Mouse (Mus musculus) liver, embryonic 11.5 days (tissue): ENCODE results near the gene Mrm1. TPM values are rescaled to one million over a fixed set of nuclear protein-coding genes. Genes with fewer than 3 reads are reported as not detected.

Experiments
- ATAC-seq: fragments of 200-750 bp; cut with Nextera tagmentation; replicated peaks from 2 replicates; pipeline ENCODE4 v1.8.0; 2017; ENCODE audit warnings: moderate number of reproducible peaks, mild to moderate bottlenecking, moderate TSS enrichment, moderate library complexity; ENCODE audit not compliant: low FRiP score
- DNase-seq: peaks from one replicate; pipeline ENCODE4 v3.0.0-alpha.2; 2017; ENCODE audit warnings: low spot score
- H3K27ac ChIP-seq: fragments of 300-500 bp; sonication (generic); 2 replicates; pipeline ENCODE4 v1.5.1; 2014; ENCODE audit warnings: mild to moderate bottlenecking, low read depth, low read length, control low read depth
- H3K27me3 ChIP-seq: fragments of 300-500 bp; sonication (generic); replicated peaks from 2 replicates; pipeline ENCODE4 v1.6.1; 2014; ENCODE audit warnings: low read length, mixed read lengths; ENCODE audit not compliant: control insufficient read depth, insufficient read depth
- H3K36me3 ChIP-seq: fragments of 300-500 bp; sonication (generic); 2 replicates; pipeline ENCODE4 v1.6.1; 2014; ENCODE audit warnings: mild to moderate bottlenecking, low read length, moderate library complexity, mixed read lengths; ENCODE audit not compliant: control insufficient read depth, insufficient read depth
- H3K4me1 ChIP-seq: fragments of 300-500 bp; sonication (generic); replicated peaks from 2 replicates; pipeline ENCODE4 v1.6.1; 2014; ENCODE audit warnings: low read length, mixed read lengths; ENCODE audit not compliant: control insufficient read depth, insufficient read depth
- H3K4me2 ChIP-seq: fragments of 300-500 bp; sonication (generic); 2 replicates; pipeline ENCODE4 v1.6.1; 2014; ENCODE audit warnings: mild to moderate bottlenecking, control low read depth, moderate library complexity
- H3K4me3 ChIP-seq: fragments of 300-500 bp; sonication (generic); 2 replicates; pipeline ENCODE4 v1.5.1; 2014; ENCODE audit warnings: low read depth, low read length, control low read depth
- H3K9ac ChIP-seq: fragments of 300-500 bp; sonication (generic); 2 replicates; pipeline ENCODE4 v1.6.1; 2014; ENCODE audit warnings: low read depth, low read length, control low read depth
- H3K9me3 ChIP-seq: fragments of 300-500 bp; sonication (generic); 2 replicates; pipeline ENCODE4 v1.6.1; 2016; ENCODE audit warnings: low read length, inconsistent platforms, mixed read lengths; ENCODE audit not compliant: control insufficient read depth
- WGBS: fragments of 180-500 bp; shearing (Covaris S2); extraction: QIAGEN DNeasy Blood & Tissue Kit; methylation state at CpG from one replicate; pipeline ENCODE4 v1.1.7; 2014; 5-methylcytosine and 5-hydroxymethylcytosine counted together
- polyA plus RNA-seq: library from polyadenylated mRNA; unstranded; fragments of >200 nt; fragmentation: Nextera tagmentation; extraction: Ambion mirVana; gene quantifications from 2 replicates; pipeline ENCODE4 v1.2.1, GENCODE M21; 2014

Mrm1 gene
- polyA plus RNA-seq, 1 experiment from 2014 or later, result 20.5 TPM

- 11% methylated on average over 20 of the region's 21 CpGs for WGBS
- Histone ChIP-seq H3K4me3 (no peak overlapping the region), H3K27ac (no peak overlapping the region), H3K4me2 (peak overlapping the region; percentile 12; the same call in 1 of the 2 replicates), H3K9me3 (no peaks in the 10 kb centered on the region), H3K36me3 (no peaks in the 10 kb centered on the region), H3K9ac (no peak overlapping the region), H3K27me3 (peaks cover 39% of the 10 kb centered on the region), H3K4me1 (no peaks in the 10 kb centered on the region)
- ATAC-seq (no peak), DNase-seq (no peak)
Measured at GRCm38 (mm10) chr11:84764527-84764961, 54.8 kb downstream of the Mrm1 start.

GRCm38 (mm10) chr11:84764116-84764515 lies 55.2 kb downstream of the Mrm1 start:
- H3K4me3 ChIP-seq, result no peak overlapping the region
- no peak overlapping the region for H3K9ac ChIP-seq
- H3K36me3 ChIP-seq, result no peaks in the 10 kb centered on the region
- no peak overlapping the region; the same call in 1 of the 2 replicates for H3K4me2 ChIP-seq
- no peak overlapping the region for H3K27ac ChIP-seq
- no peaks in the 10 kb centered on the region for H3K9me3 ChIP-seq
- whole genome bisulfite sequencing, result 25% methylated on average over 8 of the region's 8 CpGs
- peaks cover 39% of the 10 kb centered on the region for H3K27me3 ChIP-seq
- DNase-seq (no peak), ATAC-seq (no peak)
- no peaks in the 10 kb centered on the region for H3K4me1 ChIP-seq

Other genes with a start within 250 kb of the Mrm1 start
- gene Dhrs11, start 9.5 kb upstream of the Mrm1 start, polyA plus RNA-seq, result 115 and 119 TPM in 2 replicates
- gene Ggnbp2, start 51.3 kb upstream of the Mrm1 start, polyA plus RNA-seq, result 78.0 and 80.2 TPM in 2 replicates
- gene Myo19, start 60.6 kb upstream of the Mrm1 start, polyA plus RNA-seq, result 10.3 and 12.4 TPM in 2 replicates
- 4.4 and 5.0 TPM in 2 replicates for gene Pigw, start 60.8 kb upstream of the Mrm1 start, polyA plus RNA-seq
- gene Znhit3, start 96.9 kb upstream of the Mrm1 start, polyA plus RNA-seq, result 85.8 and 91.9 TPM in 2 replicates
- 13.0 and 14.2 TPM in 2 replicates for gene Car4, start 138.3 kb upstream of the Mrm1 start, polyA plus RNA-seq